Mouse (Mus musculus) kidney, postnatal 4 days (tissue): ENCODE data around the gene Cdh1.
"Not testable (repeated sequence)": the region's sequence is repeated elsewhere in the genome, so short reads cannot be mapped to it uniquely, and the experiment has no call there.

Source experiments
- DNase-seq, 2 experiments: peaks; one replicate each; pipeline ENCODE4 v3.0.0; 2021; ENCODE audit warnings: mixed read lengths in 2 of 2

The Cdh1 gene

DNA sequence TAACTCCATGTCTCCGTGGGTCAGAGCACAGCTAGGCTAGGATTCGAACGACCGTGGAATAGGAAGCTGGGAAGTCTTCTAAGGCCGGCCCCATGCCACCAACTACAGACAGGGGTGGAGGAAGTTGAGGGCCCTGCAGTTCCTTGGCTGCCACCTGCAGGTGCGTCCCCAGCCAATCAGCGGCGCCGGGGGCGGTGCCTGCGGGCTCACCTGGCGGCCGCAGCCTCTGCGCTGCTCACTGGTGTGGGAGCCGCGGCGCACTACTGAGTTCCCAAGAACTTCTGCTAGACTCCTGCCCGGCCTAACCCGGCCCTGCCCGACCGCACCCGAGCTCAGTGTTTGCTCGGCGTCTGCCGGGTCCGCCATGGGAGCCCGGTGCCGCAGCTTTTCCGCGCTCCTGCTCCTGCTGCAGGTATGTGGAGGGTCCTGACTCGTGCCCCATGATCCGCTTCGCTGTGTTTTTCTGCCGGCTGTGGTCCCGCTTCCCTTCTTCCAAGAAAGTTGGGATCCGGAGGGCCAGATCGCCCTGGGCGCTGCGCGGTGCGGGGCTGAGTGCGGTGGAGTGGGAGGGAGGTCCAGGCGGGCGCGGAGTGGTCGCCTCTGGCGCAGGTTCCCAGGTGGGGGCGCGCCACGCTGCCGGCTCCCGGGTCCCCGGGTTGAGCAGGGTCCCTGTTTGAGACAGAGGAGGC, at the start of gene Cdh1:
Gene Cdh1 (plus strand): TSS at position 221 of the 689 bp plus-strand sequence.
- DNase-seq = peak; percentile 88 to 95

GRCm38 (mm10) chr8:106554011-106554410, 49.1 kb upstream of the Cdh1 start:
- DNase-seq = no peak

DNA sequence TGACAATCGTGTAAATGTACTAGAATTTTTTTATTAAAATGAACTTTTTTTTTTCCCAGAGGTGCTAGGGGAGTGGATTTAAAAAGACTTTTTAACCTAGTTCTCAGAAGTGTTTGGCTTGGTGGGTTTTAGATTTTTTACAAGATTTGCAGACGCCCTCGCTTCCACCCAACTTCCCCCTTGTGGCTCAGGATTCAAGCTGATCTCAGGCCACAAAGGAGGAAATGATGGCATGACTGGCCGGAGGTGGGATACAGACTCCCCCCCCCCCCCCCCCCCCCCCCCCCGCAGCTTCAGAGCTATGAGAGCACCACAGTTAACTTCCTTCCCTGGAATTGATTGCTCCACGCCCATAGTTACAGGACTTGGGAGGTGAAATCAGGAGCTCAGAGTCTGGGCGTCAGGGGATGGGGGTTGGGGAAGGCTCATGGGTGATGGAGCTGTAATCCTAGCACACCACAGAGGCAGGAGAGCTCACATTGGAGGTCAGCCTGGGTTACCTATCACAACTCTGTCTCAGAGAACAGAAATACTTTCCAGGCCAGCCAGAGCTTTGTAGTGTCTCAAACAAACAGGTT, 47.0 kb upstream of the Cdh1 start:
- DNase-seq = no peak

DNA sequence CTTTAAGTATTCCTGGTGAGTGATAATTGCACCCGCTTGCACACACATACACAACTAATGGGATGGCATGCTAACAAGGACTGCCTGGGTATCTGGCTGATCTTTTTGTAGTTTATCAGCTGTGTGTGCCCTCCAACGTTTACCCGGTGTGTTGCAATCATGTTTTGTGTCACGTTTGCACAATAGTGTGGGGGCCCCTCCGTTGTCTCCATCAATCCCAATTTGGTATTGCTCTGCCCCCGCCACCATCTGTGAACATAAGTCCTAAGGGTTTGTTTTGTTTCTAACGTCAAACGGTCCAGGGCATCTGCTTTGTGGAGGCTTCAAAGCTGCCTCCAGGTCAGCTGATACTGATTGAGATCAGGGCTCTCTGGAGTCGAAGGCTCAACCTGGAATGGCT, 43.3 kb upstream of the Cdh1 start:
- DNase-seq = no peak

DNA sequence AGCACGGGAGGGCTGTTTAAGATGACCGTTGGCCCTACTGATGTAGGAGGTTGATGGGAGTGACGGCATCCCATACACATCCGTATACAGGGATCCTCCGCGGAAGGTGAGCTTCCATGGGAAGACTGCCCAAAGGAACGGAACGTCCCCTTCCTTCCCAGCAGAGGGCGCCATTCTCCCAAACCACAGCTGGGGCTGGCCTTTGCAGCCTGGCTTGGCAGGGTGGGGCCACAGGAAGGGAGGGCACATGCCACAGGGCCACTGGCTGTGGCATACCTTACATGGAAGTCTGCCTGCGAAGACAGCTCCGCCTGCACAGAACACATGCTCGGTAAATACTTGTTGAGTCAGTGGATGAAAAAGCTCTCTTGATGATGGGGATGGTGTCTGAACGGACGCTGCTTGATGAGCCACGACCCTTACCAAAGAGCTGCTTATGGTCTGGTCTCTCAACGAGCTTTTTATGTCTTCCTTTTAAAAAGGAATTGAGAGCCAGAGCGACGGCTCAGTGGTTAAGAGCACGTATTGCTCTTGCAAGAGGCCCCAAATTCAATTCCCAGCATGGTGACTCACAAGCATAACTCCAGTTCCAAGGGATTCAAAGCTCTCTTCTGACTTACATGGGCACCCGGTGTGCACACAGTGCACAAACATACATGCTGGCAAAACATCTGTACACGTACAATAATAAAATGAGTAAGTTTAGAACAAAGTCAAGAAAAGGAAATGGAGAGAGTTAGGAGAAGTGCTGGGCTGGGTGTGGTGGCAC, 41.9 kb upstream of the Cdh1 start:
- DNase-seq = peak; percentile 82 to 88

GRCm38 (mm10) chr8:106563691-106564182, 39.4 kb upstream of the Cdh1 start:
- DNase-seq = peak in 1 of 2 experiments; percentile 54

- no peak for DNase-seq
Measured at GRCm38 (mm10) chr8:106569006-106569405, 34.1 kb upstream of the Cdh1 start.

- DNase-seq = peak; percentile 29 to 54
Measured at GRCm38 (mm10) chr8:106570386-106570785, 32.8 kb upstream of the Cdh1 start.

DNA sequence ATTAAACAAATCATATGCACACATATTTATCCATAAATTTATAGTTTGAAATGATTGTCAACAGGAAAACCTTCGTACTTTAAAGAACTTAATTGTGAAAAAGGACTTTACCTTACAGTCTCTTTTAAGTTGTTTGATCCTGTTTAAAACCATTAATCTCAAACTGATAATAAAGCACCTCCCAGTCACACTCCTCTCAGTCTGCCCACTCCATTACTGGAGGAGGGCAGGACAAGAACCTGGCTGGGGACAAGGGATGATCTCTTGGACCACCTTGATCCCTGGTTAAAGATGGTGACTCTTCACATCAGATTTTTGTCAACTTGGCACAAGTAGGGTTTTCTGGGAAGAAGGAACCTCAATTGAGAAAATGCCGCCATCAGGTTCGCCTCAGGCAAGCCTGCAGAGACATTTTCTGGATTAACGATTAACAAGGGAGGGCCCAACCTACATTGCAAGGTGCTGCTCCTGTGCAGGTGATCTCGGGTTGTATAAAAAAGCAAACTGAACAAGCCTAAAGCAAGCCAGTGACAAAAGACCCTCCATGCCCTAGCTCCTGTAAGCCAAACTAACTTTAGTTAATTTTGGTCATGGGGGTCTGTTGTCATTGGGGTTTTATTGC, 31.5 kb upstream of the Cdh1 start:
- DNase-seq = peak in 1 of 2 experiments; percentile 50

DNA sequence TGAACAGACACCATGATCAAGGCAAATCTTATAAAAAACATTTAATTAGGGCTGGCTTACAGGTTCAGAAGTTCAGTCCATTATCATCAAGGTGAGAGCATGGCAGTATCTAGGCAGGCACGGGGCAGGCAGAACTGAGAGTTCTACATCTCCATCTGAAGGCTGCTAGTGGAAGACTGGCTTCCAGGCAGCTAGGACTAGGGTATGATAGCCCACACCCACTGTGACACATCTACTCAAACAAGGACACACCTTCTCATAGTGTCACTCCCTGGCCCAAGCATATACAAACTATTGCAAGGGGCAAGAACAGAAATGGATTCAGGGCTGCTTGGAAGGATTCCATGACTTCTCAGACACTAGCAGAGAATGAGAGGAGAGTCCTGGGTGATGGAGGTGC, 31.0 kb upstream of the Cdh1 start:
- DNase-seq = not testable (repeated sequence)

DNA sequence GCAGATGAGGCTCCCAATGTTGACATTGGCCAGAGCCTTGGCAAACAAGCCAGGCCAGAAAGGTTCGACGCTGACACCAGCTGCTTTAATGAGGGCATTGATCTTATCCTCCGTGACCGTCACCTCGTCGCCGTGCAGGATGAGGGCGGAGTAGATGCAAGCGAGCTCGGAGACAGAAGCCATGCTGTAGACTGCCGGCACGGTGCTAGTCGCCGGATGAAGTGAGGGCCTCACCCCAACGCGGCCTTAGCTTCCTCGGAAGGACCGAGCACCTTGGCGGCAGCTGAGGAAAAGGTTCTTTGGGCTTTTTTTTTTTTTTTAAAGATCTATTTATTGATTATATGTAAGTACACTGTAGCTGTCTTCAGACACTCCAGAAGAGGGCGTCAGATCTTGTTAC, 30.0 kb upstream of the Cdh1 start, which contains the start of gene Gm10073:
Gene Gm10073 (minus strand): TSS at position 294 of the 400 bp plus-strand sequence.
- not testable (repeated sequence) for DNase-seq

- no peak for DNase-seq
Measured at GRCm38 (mm10) chr8:106574283-106574682, 28.9 kb upstream of the Cdh1 start.

DNA sequence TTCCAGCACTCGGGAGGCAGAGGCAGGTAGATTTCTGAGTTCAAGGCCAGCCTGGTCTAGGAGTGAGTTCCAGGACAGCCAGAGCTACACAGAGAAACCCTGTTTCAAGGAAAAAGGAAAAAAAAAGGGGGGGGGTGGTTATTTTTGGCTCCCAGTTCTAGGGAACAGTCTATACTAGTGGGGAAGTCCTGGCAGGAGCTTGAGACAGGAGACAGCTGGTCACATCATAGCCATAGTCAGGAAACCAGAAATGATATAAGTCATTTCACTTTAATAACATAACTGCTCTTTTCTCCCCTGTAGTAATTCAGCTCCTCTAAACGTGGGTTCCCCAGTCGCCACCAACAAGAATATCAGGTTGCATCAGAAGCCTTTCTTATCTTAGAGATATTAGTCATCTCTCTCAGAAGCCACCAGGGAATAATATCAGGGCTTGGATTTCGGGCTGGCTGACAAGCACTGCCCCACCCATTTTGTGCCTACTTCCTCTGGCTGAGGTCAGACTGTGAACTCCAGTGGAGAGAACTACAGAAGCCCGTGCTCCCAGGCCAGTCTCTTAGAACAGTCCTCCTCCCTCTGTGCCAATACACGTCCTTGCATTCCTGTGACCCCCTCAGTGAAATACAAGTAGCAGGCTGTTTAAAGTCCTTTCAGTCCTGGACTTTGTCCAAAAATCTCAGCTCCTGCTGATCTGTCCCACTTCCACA, 26.1 kb upstream of the Cdh1 start:
- DNase-seq = peak in 1 of 2 experiments; percentile 38

DNA sequence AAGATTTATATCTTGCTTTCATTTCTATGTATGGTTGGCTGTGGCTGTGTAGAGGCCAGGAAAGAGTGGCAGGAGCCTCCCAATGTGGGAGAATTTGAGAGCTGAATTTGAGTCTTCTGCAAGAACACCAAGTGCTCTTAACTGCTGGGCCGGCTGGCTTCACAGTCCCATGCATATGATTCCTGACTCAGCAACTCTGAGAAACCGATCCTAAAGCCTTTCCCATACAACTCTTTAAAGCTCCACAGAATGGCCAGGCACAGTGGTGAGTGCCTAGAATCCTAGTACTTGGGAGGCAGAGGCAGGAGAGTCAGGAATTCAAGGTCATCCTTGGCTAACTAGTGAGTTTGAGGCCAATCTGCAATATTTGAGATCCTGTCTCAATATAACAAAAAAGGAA, 23.6 kb upstream of the Cdh1 start:
- no peak for DNase-seq

DNA sequence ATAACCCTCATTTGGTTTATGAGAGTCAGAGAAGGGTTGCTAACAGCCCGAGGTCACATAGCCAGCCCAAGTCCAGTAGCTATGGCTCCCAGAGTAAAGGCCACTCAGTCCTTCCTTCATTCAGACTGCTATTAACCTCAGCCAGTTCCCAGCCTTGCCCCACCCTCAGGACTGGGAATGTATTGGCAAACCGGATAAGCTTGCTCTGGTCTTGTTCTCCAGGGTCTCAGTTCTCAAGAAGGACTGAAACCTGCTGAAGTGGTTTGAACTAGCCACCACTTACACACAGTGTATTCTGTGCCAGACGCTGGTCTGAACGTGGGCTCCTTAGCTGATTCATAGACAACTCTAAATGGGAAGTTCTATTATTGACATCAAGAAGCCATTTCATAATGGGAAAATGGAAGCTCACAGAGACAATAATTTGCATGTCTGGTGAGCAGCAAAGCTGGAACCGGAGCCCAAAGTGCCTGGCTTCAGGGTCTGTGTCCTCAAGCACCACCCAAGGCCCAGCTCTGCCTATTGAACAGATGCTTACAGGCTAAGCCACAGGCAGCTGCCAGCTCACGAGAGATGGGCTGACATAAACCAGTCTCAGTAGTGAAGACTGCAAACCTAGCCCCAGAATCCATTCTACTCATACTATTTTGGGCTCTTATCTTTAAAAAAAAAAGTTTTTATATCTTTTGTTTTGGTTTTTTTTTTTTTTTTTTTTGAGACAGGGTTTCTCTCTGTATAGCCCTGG, 21.6 kb upstream of the Cdh1 start:
- no peak for DNase-seq

DNA sequence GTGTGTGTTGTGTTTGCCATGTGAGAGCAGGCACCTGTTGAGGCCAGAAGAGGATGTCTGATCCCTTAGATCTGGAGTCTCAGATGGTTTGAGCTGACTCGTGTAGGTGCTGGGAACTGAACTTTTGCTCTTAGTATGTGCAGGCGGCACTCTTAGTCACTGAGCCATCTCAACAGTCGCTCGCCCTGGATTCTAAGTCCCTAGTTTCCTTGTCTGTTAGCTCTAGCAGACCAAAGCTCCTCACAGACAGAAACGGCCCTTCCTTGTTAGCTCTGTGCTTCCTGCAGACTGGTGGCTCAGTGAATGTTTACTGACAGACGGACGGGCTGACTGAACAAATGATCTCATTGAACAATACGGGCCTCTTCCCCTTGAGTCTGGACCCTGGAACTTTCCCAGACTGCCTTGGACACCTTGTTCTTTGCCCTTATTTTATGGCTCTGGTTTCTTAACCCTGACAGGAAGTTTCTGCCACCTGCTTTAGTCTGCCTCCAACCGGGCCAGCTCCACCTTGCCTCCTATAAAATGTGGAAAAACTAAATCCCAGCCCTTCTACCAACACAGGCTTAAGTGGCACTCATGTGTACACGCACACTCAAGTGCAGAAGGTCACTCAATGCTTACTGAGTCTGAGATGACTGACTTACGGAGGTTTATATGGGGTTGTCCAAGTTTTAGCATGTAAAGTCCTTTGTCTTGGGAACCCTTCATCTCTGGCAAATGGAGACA, 18.0 kb upstream of the Cdh1 start:
- no peak for DNase-seq

DNA sequence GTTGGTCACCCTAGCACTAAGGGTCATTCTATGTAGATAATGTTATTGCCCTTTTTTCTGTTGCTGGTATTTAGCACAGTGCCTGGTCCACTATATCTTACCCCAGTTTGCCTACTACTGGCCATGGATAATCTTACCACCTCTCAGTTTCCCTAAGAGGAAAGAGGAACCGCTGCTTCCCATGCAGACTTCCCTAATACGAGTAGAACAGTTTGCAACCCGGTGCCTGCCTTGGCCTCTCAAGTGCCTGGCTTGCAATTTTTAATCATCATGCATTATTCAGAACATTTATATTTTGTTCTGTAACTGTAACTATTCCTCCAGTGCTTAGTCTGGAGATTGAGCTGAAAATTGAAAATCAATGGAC, 17.5 kb upstream of the Cdh1 start:
- DNase-seq = no peak

- DNase-seq = no peak
Measured at GRCm38 (mm10) chr8:106586896-106587295, 16.3 kb upstream of the Cdh1 start.

- no peak for DNase-seq
Measured at GRCm38 (mm10) chr8:106588443-106589431, 14.4 kb upstream of the Cdh1 start.

DNA sequence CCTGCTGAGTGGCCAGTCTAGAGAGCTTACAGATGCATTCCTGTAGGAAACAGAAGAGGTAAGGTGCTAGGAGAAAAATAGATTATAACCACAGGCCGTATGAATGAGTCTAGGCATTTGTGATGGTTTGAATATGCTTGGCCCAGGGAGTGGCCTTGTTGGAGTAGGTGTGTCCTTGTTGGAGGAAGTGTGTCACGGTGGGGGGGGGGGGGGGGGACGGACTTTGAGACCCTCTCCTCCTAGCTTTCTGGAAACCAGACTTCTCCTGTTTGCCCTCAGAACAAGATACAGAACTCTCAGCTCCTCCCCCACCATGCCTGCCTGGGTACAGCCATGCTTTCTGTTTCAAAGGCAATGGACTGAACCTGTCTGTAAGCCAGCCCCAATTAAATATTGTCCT, 10.7 kb upstream of the Cdh1 start:
- no peak for DNase-seq
